Mouse (Mus musculus): ENCODE data around the gene Nr4a1. TPM values are rescaled to one million over a fixed set of nuclear protein-coding genes. Genes with fewer than 3 reads are reported as not detected.

The Nr4a1 gene
- polyA plus RNA-seq, 1 experiment from 2014 or later: 2.9 TPM

GRCm38 (mm10) chr15:101224006-101224906 lies 29.8 kb upstream of the Nr4a1 start, which contains the start of gene Grasp:
Grasp (plus strand) TSS chr15:101224188.
- H3K4me2 ChIP-seq: peak within 1 kb of the TSS; percentile 94
- 0 out of 2 replicates have a peak within 1 kb of the TSS, but pooled peaks have one; percentile 50 for H3K27ac ChIP-seq
- under 1% methylated on average over 74 of the region's 77 CpGs for WGBS
- peak within 1 kb of the TSS; percentile 80 for H3K9ac ChIP-seq
- H3K4me1 ChIP-seq: peaks cover 59% of the 10 kb centered on the region
- peak; percentile 78 for ATAC-seq (ENCODE audit: low FRiP score)
- H3K27me3 ChIP-seq: peaks cover 22% of the 10 kb centered on the region
- peaks cover 7% of the 10 kb centered on the region for H3K36me3 ChIP-seq (replicated peaks)
- H3K9me3 ChIP-seq: no peaks in the 10 kb centered on the region
- peak within 1 kb of the TSS; percentile 72 for H3K4me3 ChIP-seq (replicated peaks)

DNA sequence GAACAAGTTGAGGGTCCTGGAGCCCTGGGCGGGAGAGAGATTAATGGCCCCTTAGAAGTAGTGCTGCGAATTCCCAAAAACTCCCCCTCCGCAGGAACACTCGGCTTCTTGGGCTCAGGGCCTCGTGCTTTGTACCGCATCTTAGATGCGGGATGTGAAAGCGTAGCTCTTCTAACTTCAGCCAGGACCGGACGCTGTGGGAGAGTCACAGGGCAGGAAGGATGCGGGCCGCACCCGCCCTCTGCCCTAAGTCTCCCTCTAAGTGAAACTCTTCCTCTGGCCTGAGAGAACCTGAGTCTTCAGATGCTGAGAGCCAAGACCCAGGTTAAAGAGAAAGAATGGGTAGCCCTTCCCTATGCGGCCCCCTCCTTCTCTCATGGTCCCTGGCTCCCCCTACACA lies 29.1 kb upstream of the Nr4a1 start:
- Histone ChIP-seq H3K9ac (peak overlapping the region; percentile 80), H3K4me3 (replicated peaks) (peak overlapping the region; percentile 72), H3K4me1 (peaks cover 59% of the 10 kb centered on the region), H3K27ac (no peak overlapping the region), H3K9me3 (no peaks in the 10 kb centered on the region), H3K27me3 (peaks cover 22% of the 10 kb centered on the region), H3K36me3 (replicated peaks) (peaks cover 14% of the 10 kb centered on the region), H3K4me2 (peak overlapping the region; percentile 94)
- WGBS: 2% methylated on average over 14 of the region's 14 CpGs
- ATAC-seq (ENCODE audit: low FRiP score): no peak

DNA sequence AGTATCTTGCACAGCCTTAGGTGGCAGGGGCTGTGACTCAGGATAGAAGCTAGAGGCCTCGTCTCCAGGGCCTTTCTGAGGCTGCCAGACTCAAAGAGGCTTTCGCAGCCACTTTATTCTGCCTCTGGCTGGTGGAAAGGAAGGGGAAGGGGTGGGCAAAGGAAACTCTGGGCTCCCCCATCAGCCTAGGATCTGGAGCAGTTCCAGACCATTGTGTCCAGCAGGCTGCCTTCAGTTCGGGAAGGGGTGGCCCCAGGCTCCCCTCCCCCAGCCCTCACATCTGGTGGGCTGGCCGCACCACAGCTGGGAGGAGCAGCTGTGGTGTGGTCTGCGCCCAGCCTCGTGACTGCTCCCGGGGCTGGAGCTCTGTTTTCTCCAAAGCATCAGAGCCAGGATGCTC lies 26.1 kb upstream of the Nr4a1 start:
- Histone ChIP-seq H3K9me3 (no peaks in the 10 kb centered on the region), H3K4me2 (no peak overlapping the region), H3K4me3 (replicated peaks) (no peak overlapping the region), H3K27me3 (peaks cover 22% of the 10 kb centered on the region), H3K36me3 (replicated peaks) (peaks cover 32% of the 10 kb centered on the region), H3K4me1 (peaks cover 29% of the 10 kb centered on the region), H3K9ac (no peak overlapping the region), H3K27ac (no peak overlapping the region)
- WGBS: 25% methylated on average over 7 of the region's 7 CpGs
- ATAC-seq (ENCODE audit: low FRiP score): no peak

GRCm38 (mm10) chr15:101228866-101229590 lies 25.0 kb upstream of the Nr4a1 start:
- no peak overlapping the region for H3K4me2 ChIP-seq
- peaks cover 19% of the 10 kb centered on the region for H3K4me1 ChIP-seq
- 90% methylated on average over 21 of the region's 21 CpGs for WGBS
- ATAC-seq (ENCODE audit: low FRiP score): no peak
- no peaks in the 10 kb centered on the region for H3K9me3 ChIP-seq
- H3K27me3 ChIP-seq: peaks cover 13% of the 10 kb centered on the region; the same call in 1 of the 2 replicates
- no peak overlapping the region for H3K4me3 ChIP-seq (replicated peaks)
- H3K9ac ChIP-seq: no peak overlapping the region
- H3K27ac ChIP-seq: no peak overlapping the region
- H3K36me3 ChIP-seq (replicated peaks): peaks cover 32% of the 10 kb centered on the region

- Histone ChIP-seq H3K4me1 (peaks cover 14% of the 10 kb centered on the region), H3K27ac (no peak overlapping the region), H3K27me3 (peaks cover 12% of the 10 kb centered on the region; the same call in 1 of the 2 replicates), H3K4me2 (no peak overlapping the region), H3K4me3 (replicated peaks) (no peak overlapping the region), H3K36me3 (replicated peaks) (peaks cover 32% of the 10 kb centered on the region), H3K9me3 (no peaks in the 10 kb centered on the region), H3K9ac (no peak overlapping the region)
- WGBS: 94% methylated on average over 19 of the region's 19 CpGs
- no peak for ATAC-seq (ENCODE audit: low FRiP score)
These were observed 23.6 kb upstream of the Nr4a1 start for GRCm38 (mm10) chr15:101230503-101230902.

- H3K27me3 ChIP-seq: peaks cover 18% of the 10 kb centered on the region; the same call in 1 of the 2 replicates
- H3K4me1 ChIP-seq: peaks cover 20% of the 10 kb centered on the region
- WGBS: 85% methylated on average over 23 of the region's 23 CpGs
- H3K27ac ChIP-seq: no peak overlapping the region
- no peak overlapping the region for H3K4me3 ChIP-seq (replicated peaks)
- H3K4me2 ChIP-seq: 0 out of 2 replicates have a peak overlapping the region, but pooled peaks have one; percentile 34
- no peaks in the 10 kb centered on the region for H3K9me3 ChIP-seq
- ATAC-seq (ENCODE audit: low FRiP score): no peak
- H3K36me3 ChIP-seq (replicated peaks): peaks cover 32% of the 10 kb centered on the region
- no peak overlapping the region for H3K9ac ChIP-seq
These were observed 22.9 kb upstream of the Nr4a1 start for GRCm38 (mm10) chr15:101230995-101231647.

DNA sequence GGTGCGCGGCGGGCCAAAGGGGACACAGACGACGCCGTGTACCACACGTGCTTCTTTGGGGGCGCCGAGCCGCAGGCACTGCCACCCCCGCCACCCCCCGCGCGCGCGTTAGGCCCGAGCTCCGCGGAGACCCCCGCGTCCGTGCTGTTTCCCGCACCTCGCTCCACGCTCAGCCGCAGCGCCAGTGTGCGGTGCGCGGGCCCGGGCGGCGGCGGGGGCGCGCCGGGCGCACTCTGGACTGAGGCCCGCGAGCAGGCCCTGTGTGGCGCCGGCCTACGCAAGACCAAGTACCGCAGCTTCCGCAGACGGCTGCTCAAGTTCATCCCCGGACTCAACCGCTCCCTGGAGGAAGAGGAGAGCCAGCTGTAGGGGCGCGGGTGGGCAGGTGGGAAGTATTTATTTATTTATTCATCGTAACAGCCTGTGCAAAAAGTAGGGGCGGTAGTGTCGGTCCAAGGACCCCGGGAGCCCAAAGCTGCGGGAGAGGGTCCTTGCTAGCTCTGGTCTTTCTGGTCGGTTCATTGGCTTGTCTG lies 22.4 kb upstream of the Nr4a1 start:
- 64% methylated on average over 56 of the region's 56 CpGs for WGBS
- H3K4me1 ChIP-seq: peaks cover 20% of the 10 kb centered on the region
- no peak overlapping the region for H3K4me3 ChIP-seq (replicated peaks)
- no peak for ATAC-seq (ENCODE audit: low FRiP score)
- no peaks in the 10 kb centered on the region for H3K9me3 ChIP-seq
- H3K27ac ChIP-seq: no peak overlapping the region
- peak overlapping the region; percentile 34 for H3K4me2 ChIP-seq
- H3K9ac ChIP-seq: no peak overlapping the region
- peaks cover 32% of the 10 kb centered on the region for H3K36me3 ChIP-seq (replicated peaks)
- H3K27me3 ChIP-seq: peaks cover 18% of the 10 kb centered on the region; the same call in 1 of the 2 replicates

DNA sequence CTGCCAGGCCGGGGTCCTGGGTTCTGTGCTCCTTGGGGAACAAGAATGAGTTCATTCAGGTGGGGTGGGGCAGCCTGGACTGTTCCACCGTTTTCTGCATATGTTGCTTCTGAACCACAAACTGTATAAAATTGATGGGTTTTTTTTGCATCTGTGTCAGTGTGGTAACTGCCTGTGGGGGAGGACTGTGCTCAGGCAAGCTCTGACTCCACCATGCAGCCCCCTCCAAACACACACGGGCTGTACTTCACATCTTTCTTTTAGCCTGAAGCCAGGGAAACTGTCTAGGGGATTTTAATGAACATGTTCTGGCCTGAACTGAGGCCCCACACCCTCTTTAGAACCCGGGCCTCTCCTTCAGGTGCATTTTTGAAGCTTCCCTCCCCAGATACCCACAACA lies 21.5 kb upstream of the Nr4a1 start:
- peaks cover 32% of the 10 kb centered on the region for H3K36me3 ChIP-seq (replicated peaks)
- H3K4me1 ChIP-seq: peaks cover 19% of the 10 kb centered on the region
- peaks cover 18% of the 10 kb centered on the region; the same call in 1 of the 2 replicates for H3K27me3 ChIP-seq
- H3K9me3 ChIP-seq: no peaks in the 10 kb centered on the region
- no peak overlapping the region for H3K9ac ChIP-seq
- 78% methylated on average over 4 of the region's 4 CpGs for WGBS
- no peak overlapping the region for H3K4me3 ChIP-seq (replicated peaks)
- H3K27ac ChIP-seq: no peak overlapping the region
- no peak for ATAC-seq (ENCODE audit: low FRiP score)
- H3K4me2 ChIP-seq: no peak overlapping the region

DNA sequence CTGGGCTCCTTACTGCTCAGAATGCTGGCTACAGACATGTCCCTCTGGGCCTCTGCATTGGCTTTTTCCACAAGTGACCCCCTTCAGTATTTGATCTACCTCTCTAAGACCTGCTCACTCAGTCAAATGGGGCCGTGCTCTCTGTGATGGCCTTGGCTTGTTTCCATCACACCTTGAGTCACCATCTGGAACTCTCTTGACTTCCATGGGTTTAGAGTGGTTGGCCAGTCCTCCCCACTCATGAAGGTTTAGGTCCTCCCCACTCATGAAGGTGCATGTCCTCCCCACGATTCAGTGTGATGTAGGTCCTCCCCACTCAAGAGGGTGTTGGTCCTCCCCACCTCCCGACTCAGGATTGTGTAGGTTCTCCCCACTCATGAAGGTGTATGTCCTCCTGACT lies 20.9 kb upstream of the Nr4a1 start:
- Histone ChIP-seq H3K27me3 (peaks cover 22% of the 10 kb centered on the region; the same call in 1 of the 2 replicates), H3K27ac (no peak overlapping the region), H3K4me1 (peaks cover 14% of the 10 kb centered on the region), H3K4me2 (no peak overlapping the region), H3K9ac (no peak overlapping the region), H3K36me3 (replicated peaks) (peaks cover 32% of the 10 kb centered on the region), H3K4me3 (replicated peaks) (no peak overlapping the region), H3K9me3 (no peaks in the 10 kb centered on the region)
- 95% methylated on average over 3 of the region's 3 CpGs for WGBS
- ATAC-seq (ENCODE audit: low FRiP score): no peak

DNA sequence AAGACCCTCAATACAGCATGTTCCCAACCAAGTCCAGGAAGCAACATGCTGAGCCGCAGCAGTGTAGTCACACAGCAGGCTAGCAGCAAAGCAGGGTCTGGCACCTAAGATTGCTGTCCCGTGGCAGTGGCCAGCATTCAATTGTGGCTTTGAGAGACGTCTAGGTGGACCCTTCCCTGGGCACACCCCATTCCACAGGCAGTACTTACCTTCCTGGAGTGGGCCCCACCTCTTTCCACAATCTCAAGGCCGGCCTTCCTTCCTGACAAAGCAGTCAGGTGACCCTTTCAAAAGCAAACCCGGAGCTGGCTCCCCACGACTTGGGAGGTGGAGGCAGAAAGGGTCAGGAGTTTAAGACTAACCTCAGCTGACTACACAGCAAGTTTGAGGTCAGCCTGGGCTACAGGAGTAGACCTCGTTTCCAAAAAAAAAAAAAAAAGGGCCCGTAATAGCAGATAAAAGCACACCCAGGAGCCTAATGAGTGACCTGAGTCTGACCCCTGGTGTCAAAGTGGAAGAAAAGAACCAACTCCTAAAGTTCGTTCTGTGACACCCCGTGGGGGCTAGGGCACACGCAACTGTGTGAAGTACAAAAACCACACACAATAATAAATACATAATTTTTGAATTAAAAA lies 20.3 kb upstream of the Nr4a1 start:
- no peak overlapping the region for H3K4me2 ChIP-seq
- no peak for ATAC-seq (ENCODE audit: low FRiP score)
- 18% methylated on average over 11 of the region's 11 CpGs for WGBS
- peaks cover 27% of the 10 kb centered on the region; the same call in 1 of the 2 replicates for H3K27me3 ChIP-seq
- H3K4me3 ChIP-seq (replicated peaks): no peak overlapping the region
- H3K36me3 ChIP-seq (replicated peaks): peaks cover 30% of the 10 kb centered on the region
- H3K9ac ChIP-seq: no peak overlapping the region
- H3K9me3 ChIP-seq: no peaks in the 10 kb centered on the region
- H3K4me1 ChIP-seq: peaks cover 16% of the 10 kb centered on the region
- no peak overlapping the region for H3K27ac ChIP-seq

DNA sequence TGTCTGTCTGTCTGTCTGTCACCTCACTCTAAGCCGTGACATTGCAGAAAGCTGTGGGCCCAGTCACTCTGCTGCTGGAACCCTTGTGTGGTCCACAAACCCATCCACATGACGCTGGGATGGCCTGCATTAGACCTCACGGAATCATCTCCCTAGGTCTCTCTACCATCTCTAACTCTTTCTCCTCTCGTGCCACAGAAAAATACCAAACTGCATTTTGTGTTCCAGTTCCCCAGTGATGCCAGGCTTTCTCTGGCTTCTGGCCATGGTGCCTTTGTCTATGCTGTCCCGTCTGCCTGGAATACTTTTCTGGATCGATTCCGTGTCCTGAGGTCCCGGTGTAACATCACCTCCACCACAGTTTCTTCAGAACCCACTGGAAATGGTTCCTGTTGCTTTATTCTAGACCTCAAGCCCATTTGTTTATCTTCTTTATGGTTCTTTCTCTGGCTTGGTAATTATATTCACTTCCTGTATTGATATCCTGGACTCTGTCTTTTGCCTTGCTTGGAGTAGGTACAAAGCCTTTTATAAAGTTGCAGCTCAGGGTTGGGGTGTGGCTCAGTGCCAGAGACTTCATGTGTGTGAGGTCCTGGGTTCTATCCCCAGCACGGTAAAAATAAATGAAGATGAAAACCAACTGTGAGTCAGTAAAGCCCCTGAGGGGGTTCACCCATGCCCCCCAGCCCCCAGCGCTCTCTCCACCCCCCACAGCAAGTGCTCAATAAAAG lies 19.3 kb upstream of the Nr4a1 start:
- Histone ChIP-seq H3K4me2 (no peak overlapping the region), H3K4me1 (peaks cover 21% of the 10 kb centered on the region), H3K9ac (no peak overlapping the region), H3K27ac (peak overlapping the region; percentile 19; the same call in 1 of the 2 replicates), H3K9me3 (no peaks in the 10 kb centered on the region), H3K36me3 (replicated peaks) (peaks cover 20% of the 10 kb centered on the region), H3K4me3 (replicated peaks) (no peak overlapping the region), H3K27me3 (peaks cover 30% of the 10 kb centered on the region; the same call in 1 of the 2 replicates)
- WGBS: 70% methylated on average over 10 of the region's 10 CpGs
- ATAC-seq (ENCODE audit: low FRiP score): no peak
